Mouse (Mus musculus) liver (tissue): ENCODE measurements around the gene Gm5460.

ENCODE experiments used
- DNase-seq: peaks from one replicate; pipeline ENCODE4 v3.0.0-alpha.2; 2020; ENCODE audit warnings: mixed read lengths

The Gm5460 gene

DNA sequence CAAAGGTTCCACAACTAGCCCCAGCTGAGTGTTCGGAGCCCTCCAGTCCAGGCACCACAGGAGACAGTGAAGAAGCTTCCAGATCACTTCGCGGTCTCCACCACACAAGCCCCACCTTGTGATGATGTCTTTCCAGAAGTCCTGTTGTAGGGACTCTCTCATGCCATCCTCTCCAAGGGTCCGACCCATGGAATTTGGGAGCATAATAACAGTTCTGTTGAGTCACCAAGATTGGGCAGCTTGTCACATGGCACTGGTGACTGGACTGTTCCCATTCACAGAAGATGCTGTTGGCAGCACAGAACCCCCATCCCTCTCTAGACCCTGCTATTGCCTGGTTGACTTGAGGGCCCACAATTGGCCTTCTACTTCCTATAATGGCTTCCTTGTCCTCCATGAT, at the start of gene Gm5460:
Gm5460 (plus strand) TSS at position 378 of the 400 bp plus-strand sequence.
- DNase-seq, result no peak

- no peak for DNase-seq
These were observed 43.9 kb upstream of the Gm5460 start for GRCm38 (mm10) chr14:33972679-33973078.

- DNase-seq, result no peak
These were observed 41.8 kb upstream of the Gm5460 start for GRCm38 (mm10) chr14:33974752-33975151.

DNA sequence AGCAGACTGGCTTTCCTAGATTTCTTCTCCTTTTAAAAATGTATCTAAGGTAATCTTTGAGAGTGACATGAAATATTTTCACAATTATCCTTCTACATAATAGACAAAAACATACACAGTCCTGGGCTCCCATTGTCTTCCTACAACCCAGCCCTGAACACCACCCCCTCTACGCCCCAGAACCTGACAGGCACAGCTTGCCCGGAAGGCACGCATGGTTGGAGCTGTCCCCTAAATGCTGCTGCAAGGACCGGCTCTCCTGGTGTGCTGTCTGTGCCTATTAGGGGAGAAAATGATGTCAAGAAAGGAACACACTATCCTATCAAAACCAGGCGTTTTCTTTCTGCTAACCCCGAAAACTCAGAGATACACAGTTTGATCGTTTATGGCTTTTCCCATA, 38.8 kb upstream of the Gm5460 start:
- no peak for DNase-seq

DNA sequence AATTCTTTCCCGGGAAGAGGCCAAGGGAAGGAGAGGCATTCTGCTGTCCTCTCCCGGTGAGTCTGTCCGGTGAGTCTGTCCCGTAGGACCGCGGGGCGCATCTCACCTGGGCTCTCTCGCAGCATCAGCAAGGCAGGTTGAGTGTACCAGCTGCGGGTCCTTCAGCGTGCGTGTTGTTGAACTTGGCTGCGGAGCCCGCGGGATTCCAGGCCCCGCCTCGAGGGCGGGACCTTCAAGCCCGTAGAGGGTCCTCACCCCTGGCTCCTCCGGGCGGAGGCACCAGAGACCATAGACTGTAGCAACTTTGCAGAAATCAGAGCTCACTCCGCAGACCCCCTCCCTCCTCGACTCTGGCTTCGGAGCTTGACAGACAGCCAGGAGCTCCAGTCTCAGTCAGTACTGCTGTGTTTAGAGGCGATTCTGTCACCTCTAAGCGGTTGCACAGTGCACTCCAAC, 37.9 kb upstream of the Gm5460 start, which contains the start of gene Zfp488:
Zfp488 (minus strand) TSS at position 161 of the 456 bp plus-strand sequence.
- DNase-seq, result no peak

GRCm38 (mm10) chr14:33989201-33989600, 27.4 kb upstream of the Gm5460 start:
- no peak for DNase-seq

DNA sequence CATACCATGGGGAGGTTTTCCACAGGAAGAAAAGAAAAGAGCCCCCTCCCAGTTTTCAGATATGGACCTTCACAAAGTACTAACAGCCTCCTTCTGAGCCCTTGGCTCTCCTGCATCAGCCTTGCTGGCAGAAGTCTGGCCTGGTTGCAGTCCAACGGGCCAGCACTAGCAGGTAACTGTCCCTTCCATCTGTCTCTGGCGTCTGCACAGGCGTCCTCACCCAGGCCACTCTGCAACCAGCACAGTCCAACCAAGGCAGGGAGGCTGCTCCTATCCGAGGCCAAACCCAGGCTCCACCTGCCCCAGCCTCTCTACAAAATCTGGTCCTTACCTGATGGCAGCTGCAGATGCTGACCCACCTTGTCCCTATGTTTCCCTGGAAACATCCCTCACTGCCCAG, 24.6 kb upstream of the Gm5460 start:
- no peak for DNase-seq

DNA sequence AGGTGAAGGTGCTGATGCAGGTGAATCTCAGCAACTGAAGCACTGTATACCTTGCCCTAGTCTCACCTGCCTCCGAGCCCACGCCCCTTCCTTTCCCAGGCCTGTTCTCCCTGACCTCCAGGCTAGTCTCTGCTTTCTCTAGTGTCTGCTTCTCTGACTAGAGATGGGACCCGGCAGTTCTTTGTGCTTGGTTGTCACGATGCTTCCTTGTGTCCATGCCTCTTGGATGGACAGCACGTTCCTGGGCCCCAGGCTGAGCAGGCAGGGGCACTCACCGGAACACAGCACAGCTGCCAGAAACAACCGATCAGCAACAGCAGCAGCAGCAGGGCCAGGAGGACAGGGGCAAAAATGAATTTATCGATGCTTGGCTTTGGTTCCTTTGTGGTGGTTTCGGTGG, 23.5 kb upstream of the Gm5460 start:
- no peak for DNase-seq

DNA sequence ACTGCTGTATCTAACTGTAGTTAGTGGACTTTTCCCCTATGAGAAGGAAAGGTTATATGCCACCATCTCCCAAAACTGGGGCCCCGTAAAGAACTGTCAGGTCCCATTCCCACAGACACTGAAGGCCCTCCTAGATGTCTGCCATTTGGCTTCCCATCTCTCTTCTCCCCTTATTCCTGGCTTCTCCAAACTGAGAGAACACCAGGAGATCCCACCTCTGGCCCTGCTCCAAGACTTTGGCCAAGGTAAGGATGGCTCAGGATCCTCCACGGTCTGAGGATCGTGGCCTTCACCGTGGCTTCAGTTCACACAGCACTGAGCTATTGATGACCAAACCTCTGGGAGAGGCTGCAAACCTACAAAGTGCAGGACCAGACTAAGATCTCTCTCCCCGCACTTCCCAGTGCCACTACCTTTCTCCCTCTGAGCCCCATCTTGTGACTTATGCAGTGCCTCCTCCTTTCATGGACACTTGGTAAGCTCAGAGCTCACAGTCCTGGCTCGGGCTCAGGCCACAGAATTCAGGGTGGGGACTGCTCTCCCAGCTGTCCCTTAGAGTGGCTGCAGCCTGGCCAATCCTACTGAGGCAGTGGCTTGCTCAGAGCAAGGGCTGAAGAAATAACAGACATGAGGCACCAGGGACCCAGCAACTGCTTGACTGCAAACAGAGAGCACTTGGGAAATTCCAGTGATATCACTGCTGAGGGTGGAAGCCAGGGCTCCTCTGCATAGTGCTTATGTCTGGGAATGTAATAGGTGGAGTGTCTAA, 22.9 kb upstream of the Gm5460 start:
- no peak for DNase-seq

DNA sequence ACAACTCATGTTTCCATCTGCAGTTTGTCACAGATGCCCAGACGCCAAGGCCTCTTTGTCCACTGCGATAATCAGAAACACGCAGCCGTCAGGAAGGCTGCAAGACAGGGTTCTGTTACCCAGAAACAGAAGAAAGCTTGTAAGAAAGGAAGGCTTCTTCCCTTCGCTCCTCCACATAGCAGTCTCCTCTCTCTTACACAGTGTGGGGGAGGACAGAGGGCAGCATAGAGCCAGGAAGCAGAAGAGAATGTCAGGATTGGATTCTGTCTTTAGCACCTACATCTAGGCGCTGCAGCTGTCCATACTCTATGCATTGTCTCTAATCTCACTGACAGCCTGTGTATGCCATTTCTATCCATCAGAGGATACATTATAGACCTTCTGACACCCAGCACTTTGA, 19.1 kb upstream of the Gm5460 start:
- DNase-seq, result no peak

DNA sequence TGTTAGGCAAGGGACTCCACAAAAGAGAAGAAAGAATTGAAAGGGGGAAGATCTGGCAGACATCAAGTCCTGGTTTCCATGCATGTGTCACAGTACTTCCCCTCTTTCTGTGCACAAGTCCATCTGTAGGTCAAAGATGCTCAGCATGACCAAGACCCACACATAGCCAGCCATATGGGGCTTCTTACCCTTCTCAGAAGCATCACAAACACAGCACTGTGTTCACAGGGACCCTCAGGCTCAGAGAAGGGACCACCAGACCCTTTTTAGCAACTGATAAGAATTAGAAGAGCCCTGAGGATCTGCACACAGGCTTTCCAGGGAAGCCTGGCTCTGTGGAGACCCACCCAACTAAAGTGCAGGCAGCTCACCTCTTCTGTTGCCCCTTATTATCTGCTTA, 16.5 kb upstream of the Gm5460 start:
- no peak for DNase-seq

- no peak for DNase-seq
These were observed 15.1 kb upstream of the Gm5460 start for GRCm38 (mm10) chr14:34001445-34001844.

DNA sequence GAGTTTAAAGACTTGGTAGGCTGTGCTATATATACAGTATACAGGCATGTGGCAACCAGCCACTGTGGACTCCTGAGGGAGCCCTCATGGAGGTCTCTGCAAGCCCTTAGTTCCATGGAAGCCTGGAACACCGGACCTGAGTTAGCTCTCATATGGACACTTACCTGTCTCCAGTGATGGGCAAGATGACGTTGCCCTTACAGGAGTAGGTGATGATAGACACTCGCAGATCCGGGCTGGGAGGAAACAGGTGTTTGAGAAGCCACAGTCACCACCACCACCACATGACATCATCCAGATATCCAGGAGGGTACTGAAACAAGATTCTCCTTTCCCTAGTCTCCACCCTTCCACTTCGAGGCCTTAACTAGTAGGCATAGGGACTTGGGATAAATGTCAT, 14.2 kb upstream of the Gm5460 start:
- DNase-seq, result no peak

- no peak for DNase-seq
These were observed 1.5 kb upstream of the Gm5460 start, which contains the start of gene Gm30083 for GRCm38 (mm10) chr14:34015063-34015462. Gene Gm30083 (minus strand): TSS chr14:34015182.

DNA sequence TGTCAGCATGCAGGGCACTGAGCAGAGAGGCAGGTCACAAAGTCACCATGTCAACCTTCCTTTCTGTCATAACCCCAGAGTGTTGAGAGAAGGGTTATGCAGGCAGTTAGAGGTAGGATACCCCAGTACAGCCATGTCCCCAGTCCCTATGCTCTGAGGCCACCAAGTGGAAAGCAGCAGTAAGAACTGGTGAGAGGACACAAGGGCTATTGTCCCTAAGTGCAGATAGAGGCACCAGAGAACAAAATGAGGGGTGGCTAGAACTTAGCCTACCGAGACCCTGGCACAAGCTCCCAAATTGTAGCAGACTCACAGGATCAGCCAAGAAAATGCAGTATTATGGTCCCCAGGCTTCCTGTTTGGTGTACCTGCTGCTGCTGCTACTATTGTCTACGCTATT, 380 bp downstream of the Gm5460 start:
- no peak for DNase-seq

- DNase-seq, result no peak
These were observed 10.2 kb downstream of the Gm5460 start for GRCm38 (mm10) chr14:34026710-34027109.

GRCm38 (mm10) chr14:34033841-34034610, 17.5 kb downstream of the Gm5460 start:
- DNase-seq, result no peak

- DNase-seq, result no peak
These were observed 24.7 kb downstream of the Gm5460 start for GRCm38 (mm10) chr14:34041241-34041640.

GRCm38 (mm10) chr14:34043341-34043740, 26.8 kb downstream of the Gm5460 start:
- no peak for DNase-seq

GRCm38 (mm10) chr14:34050101-34050779, 33.7 kb downstream of the Gm5460 start:
- no peak for DNase-seq

- no peak for DNase-seq
These were observed 36.0 kb downstream of the Gm5460 start, which contains the start of gene Antxrl for GRCm38 (mm10) chr14:34052516-34052915. Gene Antxrl (plus strand): TSS chr14:34052707.

GRCm38 (mm10) chr14:34071665-34072064, 55.1 kb downstream of the Gm5460 start:
- no peak for DNase-seq

GRCm38 (mm10) chr14:34075346-34075745, 58.8 kb downstream of the Gm5460 start:
- DNase-seq, result no peak
